Mouse (Mus musculus) kidney, postnatal 4 days (tissue): Measurements from ENCODE around the gene Bpifb6.

ENCODE experiments used
- DNase-seq, 2 experiments: peaks; one replicate each; pipeline ENCODE4 v3.0.0; 2021; ENCODE audit warnings: mixed read lengths in 2 of 2

The Bpifb6 gene

GRCm38 (mm10) chr2:153900088-153900487 lies at the start of gene Bpifb6:
Bpifb6 (plus strand) TSS chr2:153900388.
- DNase-seq = no peak

- DNase-seq = peak; percentile 79 to 82
These were observed 49.2 kb upstream of the Bpifb6 start for GRCm38 (mm10) chr2:153851030-153851360.

GRCm38 (mm10) chr2:153853544-153853943 lies 46.6 kb upstream of the Bpifb6 start:
- DNase-seq = no peak

GRCm38 (mm10) chr2:153859581-153859980 lies 40.6 kb upstream of the Bpifb6 start:
- DNase-seq = no peak

- DNase-seq = no peak
These were observed 39.9 kb upstream of the Bpifb6 start for GRCm38 (mm10) chr2:153860315-153860714.

- DNase-seq = no peak
These were observed 39.5 kb upstream of the Bpifb6 start for GRCm38 (mm10) chr2:153860715-153861114.

GRCm38 (mm10) chr2:153861960-153862359 lies 38.2 kb upstream of the Bpifb6 start:
- no peak for DNase-seq

- DNase-seq = no peak
These were observed 29.2 kb upstream of the Bpifb6 start, which contains the start of gene Sun5 for GRCm38 (mm10) chr2:153870984-153871383. Sun5 (minus strand) TSS chr2:153871084.

GRCm38 (mm10) chr2:153874745-153875144 lies 25.4 kb upstream of the Bpifb6 start, which contains the start of gene Bpifb2:
Bpifb2 (plus strand) TSS chr2:153875045.
- no peak for DNase-seq

- no peak for DNase-seq
These were observed 1.1 kb upstream of the Bpifb6 start for GRCm38 (mm10) chr2:153899111-153899510.

GRCm38 (mm10) chr2:153902726-153903125 lies 2.5 kb downstream of the Bpifb6 start:
- no peak for DNase-seq

- DNase-seq = no peak
These were observed 6.4 kb downstream of the Bpifb6 start for GRCm38 (mm10) chr2:153906626-153907025.

- DNase-seq = no peak
These were observed 14.0 kb downstream of the Bpifb6 start for GRCm38 (mm10) chr2:153914151-153914550.

- no peak for DNase-seq
These were observed 17.7 kb downstream of the Bpifb6 start, which contains the start of gene Bpifb3 for GRCm38 (mm10) chr2:153917930-153918329. Bpifb3 (plus strand) TSS chr2:153918230.

- DNase-seq = no peak
These were observed 21.1 kb downstream of the Bpifb6 start for GRCm38 (mm10) chr2:153921246-153921645.

- peak; percentile 76 to 78 for DNase-seq
These were observed 29.8 kb downstream of the Bpifb6 start for GRCm38 (mm10) chr2:153929871-153930413.

- DNase-seq = no peak
These were observed 30.9 kb downstream of the Bpifb6 start for GRCm38 (mm10) chr2:153931125-153931524.

- no peak for DNase-seq
These were observed 33.1 kb downstream of the Bpifb6 start for GRCm38 (mm10) chr2:153933311-153933710.

GRCm38 (mm10) chr2:153935348-153935747 lies 35.2 kb downstream of the Bpifb6 start:
- DNase-seq = no peak

- no peak for DNase-seq
These were observed 37.7 kb downstream of the Bpifb6 start, which contains the start of gene Bpifb4 for GRCm38 (mm10) chr2:153937843-153938242. Bpifb4 (plus strand) TSS chr2:153938212.

GRCm38 (mm10) chr2:153943537-153943936 lies 43.3 kb downstream of the Bpifb6 start:
- DNase-seq = peak; percentile 59 to 63

- no peak for DNase-seq
These were observed 44.4 kb downstream of the Bpifb6 start for GRCm38 (mm10) chr2:153944567-153944966.

GRCm38 (mm10) chr2:153952897-153953296 lies 52.7 kb downstream of the Bpifb6 start:
- peak; percentile 75 to 76 for DNase-seq

- peak; percentile 64 to 70 for DNase-seq
These were observed 53.6 kb downstream of the Bpifb6 start for GRCm38 (mm10) chr2:153953836-153954235.
